Mouse (Mus musculus): Measurements from ENCODE around the gene Fstl4. TPM values are rescaled to one million over a fixed set of nuclear protein-coding genes. Genes with fewer than 3 reads are reported as not detected.

Gene Fstl4
- polyA plus RNA-seq, 1 experiment from 2014 or later, result 2.9 TPM

DNA sequence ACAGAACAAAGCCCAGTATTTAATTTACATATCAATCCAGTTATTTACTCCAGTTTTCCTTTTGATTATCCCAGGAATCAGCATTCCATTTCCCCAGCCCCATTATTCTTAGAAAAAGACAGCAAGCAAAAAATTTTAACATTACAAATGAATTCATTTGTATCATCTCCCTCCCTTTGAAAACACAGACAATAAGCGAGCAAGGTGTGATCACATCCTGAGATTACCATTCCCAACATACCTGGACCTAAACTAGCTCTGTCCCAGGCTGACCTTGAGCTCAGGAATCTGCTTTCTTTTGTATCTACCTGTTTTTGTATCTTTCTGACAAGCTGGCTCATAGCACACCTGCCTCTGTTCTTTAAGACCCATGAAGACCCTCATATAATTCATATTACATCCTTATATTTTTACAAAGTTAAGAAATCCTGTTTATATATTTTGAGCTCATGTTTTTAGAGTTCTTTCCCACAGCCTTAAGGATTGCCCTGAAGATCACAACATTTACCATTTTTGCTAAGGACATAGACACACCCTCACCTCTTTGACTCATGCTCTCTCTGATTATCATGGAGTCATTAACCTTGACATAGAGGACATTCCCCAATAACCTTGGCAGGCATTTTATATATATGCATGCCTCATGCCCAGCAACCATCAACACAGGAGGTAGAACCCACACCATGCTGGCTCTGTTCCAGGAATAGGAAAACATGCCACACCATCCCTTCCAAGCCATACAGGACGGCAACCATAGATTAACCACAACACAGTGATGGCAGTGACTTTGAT, 438.2 kb downstream of the Fstl4 start:
- H3K4me1 ChIP-seq (ENCODE audit: control insufficient read depth, insufficient read depth, low read length), result no peaks in the 10 kb centered on the region
- no peak overlapping the region for H3K4me2 ChIP-seq (ENCODE audit: low read depth, low read length)
- H3K27me3 ChIP-seq (replicated peaks; ENCODE audit: control insufficient read depth, insufficient read depth, low read length), result no peaks in the 10 kb centered on the region
- ATAC-seq (ENCODE audit: low read depth) (no peak), DNase-seq (ENCODE audit: low spot score) (no peak)
- H3K9me3 ChIP-seq (ENCODE audit: control insufficient read depth, low read length), result peaks cover 9% of the 10 kb centered on the region; the same call in 1 of the 2 replicates
- no peak overlapping the region for H3K27ac ChIP-seq (replicated peaks; ENCODE audit: low read depth, low read length)
- no peak overlapping the region for H3K9ac ChIP-seq (ENCODE audit: low read depth, low read length)
- H3K36me3 ChIP-seq (ENCODE audit: control insufficient read depth, insufficient read depth, low read length), result no peaks in the 10 kb centered on the region
- 75% methylated on average over 2 of the region's 2 CpGs for WGBS
- no peak overlapping the region for H3K4me3 ChIP-seq (ENCODE audit: low read depth, low read length)

DNA sequence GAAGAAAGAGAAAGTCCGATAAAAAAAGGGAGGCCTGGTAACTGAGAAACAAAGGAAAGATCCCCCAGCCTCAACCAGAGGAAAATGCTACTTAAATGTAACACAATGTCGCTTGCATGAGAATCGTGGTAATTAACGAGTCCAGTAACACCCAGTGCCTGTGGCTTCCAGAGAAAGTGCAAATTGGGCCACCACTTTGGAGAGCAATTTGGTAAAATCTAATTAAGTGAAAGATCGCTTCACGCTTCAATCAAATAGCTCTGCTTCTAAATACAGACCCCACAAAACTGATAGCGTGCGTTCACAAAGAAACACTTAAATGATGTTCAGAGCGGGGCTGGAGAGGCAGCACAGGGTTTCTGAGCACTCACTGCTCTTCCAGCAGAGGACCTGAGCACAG, 446.4 kb downstream of the Fstl4 start:
- Histone ChIP-seq H3K4me1 (ENCODE audit: control insufficient read depth, insufficient read depth, low read length) (no peaks in the 10 kb centered on the region), H3K9me3 (ENCODE audit: control insufficient read depth, low read length) (no peaks in the 10 kb centered on the region), H3K27me3 (replicated peaks; ENCODE audit: control insufficient read depth, insufficient read depth, low read length) (no peaks in the 10 kb centered on the region), H3K27ac (replicated peaks; ENCODE audit: low read depth, low read length) (no peak overlapping the region), H3K36me3 (ENCODE audit: control insufficient read depth, insufficient read depth, low read length) (no peaks in the 10 kb centered on the region), H3K9ac (ENCODE audit: low read depth, low read length) (no peak overlapping the region), H3K4me2 (ENCODE audit: low read depth, low read length) (no peak overlapping the region), H3K4me3 (ENCODE audit: low read depth, low read length) (no peak overlapping the region)
- DNase-seq (ENCODE audit: low spot score) (no peak), ATAC-seq (ENCODE audit: low read depth) (no peak)
- WGBS, result 79% methylated on average over 9 of the region's 9 CpGs

DNA sequence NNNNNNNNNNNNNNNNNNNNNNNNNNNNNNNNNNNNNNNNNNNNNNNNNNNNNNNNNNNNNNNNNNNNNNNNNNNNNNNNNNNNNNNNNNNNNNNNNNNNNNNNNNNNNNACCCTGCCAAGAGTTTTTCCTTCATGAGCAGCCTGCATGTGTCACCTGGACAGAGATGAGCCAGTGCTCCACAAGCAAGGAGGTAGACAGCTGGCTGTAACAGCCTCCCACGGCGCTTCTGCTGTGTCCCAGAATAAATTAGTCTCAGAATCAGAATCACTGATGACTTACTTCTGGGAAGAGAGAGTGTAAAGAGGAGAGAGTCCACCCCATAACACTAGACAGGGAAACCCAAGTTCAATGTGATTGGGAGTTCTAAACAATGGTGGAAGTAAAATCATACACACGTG, 464.6 kb downstream of the Fstl4 start:
- Histone ChIP-seq H3K27me3 (replicated peaks; ENCODE audit: control insufficient read depth, insufficient read depth, low read length) (no peaks in the 10 kb centered on the region), H3K4me1 (ENCODE audit: control insufficient read depth, insufficient read depth, low read length) (no peaks in the 10 kb centered on the region), H3K4me3 (ENCODE audit: low read depth, low read length) (no peak overlapping the region), H3K27ac (replicated peaks; ENCODE audit: low read depth, low read length) (no peak overlapping the region), H3K9ac (ENCODE audit: low read depth, low read length) (no peak overlapping the region), H3K9me3 (ENCODE audit: control insufficient read depth, low read length) (no peaks in the 10 kb centered on the region), H3K4me2 (ENCODE audit: low read depth, low read length) (no peak overlapping the region), H3K36me3 (ENCODE audit: control insufficient read depth, insufficient read depth, low read length) (no peaks in the 10 kb centered on the region)
- no peak for DNase-seq (ENCODE audit: low spot score)
- WGBS, result 79% methylated on average over 3 of the region's 3 CpGs
- no peak for ATAC-seq (ENCODE audit: low read depth)

DNA sequence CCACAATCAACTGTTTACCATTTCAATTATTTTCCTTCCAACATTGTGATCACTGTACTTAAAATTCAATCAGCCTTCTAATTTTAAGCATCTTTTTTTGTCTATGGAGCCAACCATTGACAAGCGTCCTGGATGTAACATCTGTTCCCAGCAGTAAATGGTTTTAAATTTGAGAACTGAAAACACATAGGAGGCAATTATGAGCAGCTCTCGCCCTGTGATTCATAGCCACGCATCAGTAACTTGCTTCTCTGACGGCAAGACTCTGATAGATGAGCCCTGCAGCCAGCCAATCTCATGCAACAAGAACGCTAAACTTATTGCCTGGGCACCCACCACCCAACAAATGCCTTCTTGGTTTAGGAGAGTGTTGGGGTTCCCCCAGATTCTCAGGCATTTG, 467.4 kb downstream of the Fstl4 start:
- Histone ChIP-seq H3K36me3 (ENCODE audit: control insufficient read depth, insufficient read depth, low read length) (no peaks in the 10 kb centered on the region), H3K27ac (replicated peaks; ENCODE audit: low read depth, low read length) (no peak overlapping the region), H3K4me3 (ENCODE audit: low read depth, low read length) (no peak overlapping the region), H3K9ac (ENCODE audit: low read depth, low read length) (no peak overlapping the region), H3K4me2 (ENCODE audit: low read depth, low read length) (no peak overlapping the region), H3K27me3 (replicated peaks; ENCODE audit: control insufficient read depth, insufficient read depth, low read length) (no peaks in the 10 kb centered on the region), H3K9me3 (ENCODE audit: control insufficient read depth, low read length) (no peaks in the 10 kb centered on the region), H3K4me1 (ENCODE audit: control insufficient read depth, insufficient read depth, low read length) (no peaks in the 10 kb centered on the region)
- DNase-seq (ENCODE audit: low spot score) (no peak), ATAC-seq (ENCODE audit: low read depth) (no peak)
- WGBS, result 74% methylated on average over 5 of the region's 5 CpGs

DNA sequence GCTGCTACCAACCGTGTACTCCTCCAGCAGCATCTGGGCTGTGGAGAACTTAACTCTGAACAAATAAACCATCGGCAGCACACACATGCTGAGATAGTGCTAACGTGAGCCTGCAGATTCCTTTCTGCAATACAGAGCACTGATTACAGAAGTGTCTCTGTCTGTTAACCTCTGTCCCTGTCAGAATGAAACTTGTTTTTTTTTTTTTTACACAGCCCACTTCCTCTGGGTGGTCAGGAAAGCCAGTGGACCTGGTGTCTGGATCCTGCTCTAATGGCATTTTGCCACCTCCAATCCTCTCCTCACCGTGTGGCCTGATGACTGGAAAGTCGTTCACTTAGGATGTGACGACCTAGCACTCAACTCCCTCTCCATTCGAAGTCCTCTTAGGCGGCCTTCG, 469.2 kb downstream of the Fstl4 start:
- no peak overlapping the region for H3K4me2 ChIP-seq (ENCODE audit: low read depth, low read length)

More for the DNA sequence above, 469.2 kb downstream of the Fstl4 start:
- Histone ChIP-seq H3K36me3 (ENCODE audit: control insufficient read depth, insufficient read depth, low read length) (no peaks in the 10 kb centered on the region), H3K9me3 (ENCODE audit: control insufficient read depth, low read length) (no peaks in the 10 kb centered on the region), H3K27me3 (replicated peaks; ENCODE audit: control insufficient read depth, insufficient read depth, low read length) (no peaks in the 10 kb centered on the region), H3K9ac (ENCODE audit: low read depth, low read length) (no peak overlapping the region), H3K27ac (replicated peaks; ENCODE audit: low read depth, low read length) (no peak overlapping the region), H3K4me3 (ENCODE audit: low read depth, low read length) (no peak overlapping the region), H3K4me1 (ENCODE audit: control insufficient read depth, insufficient read depth, low read length) (no peaks in the 10 kb centered on the region)
- 73% methylated on average over 9 of the region's 9 CpGs for WGBS
- DNase-seq (ENCODE audit: low spot score), result no peak
- no peak for ATAC-seq (ENCODE audit: low read depth)

Measured in embryonic facial prominence, embryonic 14.5 days (tissue).